Mouse (Mus musculus): ENCODE measurements around the gene Mad2l2. TPM values are rescaled to one million over a fixed set of nuclear protein-coding genes. Genes with fewer than 3 reads are reported as not detected.

Mad2l2 gene
- polyA plus RNA-seq, 1 experiment: 17.8 TPM

GRCm38 (mm10) chr4:148128672-148129071 lies 1.5 kb upstream of the Mad2l2 start:
- Histone ChIP-seq H3K4me3 (ENCODE audit: low read depth, low read length) (no peak overlapping the region), H3K27me3 (ENCODE audit: control insufficient read depth, insufficient read depth, low read length) (peaks cover 33% of the 10 kb centered on the region), H3K27ac (ENCODE audit: insufficient read depth, low read depth, low read length) (no peak overlapping the region), H3K36me3 (ENCODE audit: control insufficient read depth, insufficient read depth, low read length) (no peaks in the 10 kb centered on the region), H3K4me1 (ENCODE audit: control insufficient read depth, insufficient read depth, insufficient read length, low read length) (no peaks in the 10 kb centered on the region; the same call in 1 of the 2 replicates)
- whole genome bisulfite sequencing: 58% methylated on average over 2 of the region's 2 CpGs
- TF ChIP-seq POLR2A (IDR thresholded peaks at IDR 0.05; ENCODE audit: low read depth, low read length) (no peak), CTCF (IDR thresholded peaks at IDR 0.05; ENCODE audit: extremely low read depth, insufficient read length, insufficient replicate concordance, low read depth, low read length) (no peak)

GRCm38 (mm10) chr4:148130561-148131413 lies 603 bp downstream of the Mad2l2 start, which contains the start of gene Draxin:
Draxin (minus strand) TSS chr4:148130698.
- H3K36me3 ChIP-seq (ENCODE audit: control insufficient read depth, insufficient read depth, low read length): no peaks in the 10 kb centered on the region
- H3K27me3 ChIP-seq (ENCODE audit: control insufficient read depth, insufficient read depth, low read length): peaks cover 29% of the 10 kb centered on the region
- no peak within 1 kb of the TSS for H3K27ac ChIP-seq (ENCODE audit: insufficient read depth, low read depth, low read length)
- H3K4me3 ChIP-seq (ENCODE audit: low read depth, low read length): peak within 1 kb of the TSS; percentile 41
- no peaks in the 10 kb centered on the region; the same call in 1 of the 2 replicates for H3K4me1 ChIP-seq (ENCODE audit: control insufficient read depth, insufficient read depth, insufficient read length, low read length)
- TF ChIP-seq CTCF (IDR thresholded peaks at IDR 0.05; ENCODE audit: extremely low read depth, insufficient read length, insufficient replicate concordance, low read depth, low read length) (no peak), POLR2A (IDR thresholded peaks at IDR 0.05; ENCODE audit: low read depth, low read length) (no peak)
- WGBS: under 1% methylated on average over 71 of the region's 87 CpGs

GRCm38 (mm10) chr4:148131497-148132081 lies 1.4 kb downstream of the Mad2l2 start:
- peaks cover 29% of the 10 kb centered on the region for H3K27me3 ChIP-seq (ENCODE audit: control insufficient read depth, insufficient read depth, low read length)
- 0 out of 2 replicates have a peak overlapping the region, but pooled peaks have one; percentile 9 for H3K4me3 ChIP-seq (ENCODE audit: low read depth, low read length)
- 3% methylated on average over 21 of the region's 21 CpGs for WGBS
- TF ChIP-seq POLR2A (IDR thresholded peaks at IDR 0.05; ENCODE audit: low read depth, low read length): no peak
- no peak for TF ChIP-seq CTCF (IDR thresholded peaks at IDR 0.05; ENCODE audit: extremely low read depth, insufficient read length, insufficient replicate concordance, low read depth, low read length)
- no peak overlapping the region for H3K27ac ChIP-seq (ENCODE audit: insufficient read depth, low read depth, low read length)
- H3K4me1 ChIP-seq (ENCODE audit: control insufficient read depth, insufficient read depth, insufficient read length, low read length): no peaks in the 10 kb centered on the region; the same call in 1 of the 2 replicates
- no peaks in the 10 kb centered on the region for H3K36me3 ChIP-seq (ENCODE audit: control insufficient read depth, insufficient read depth, low read length)

DNA sequence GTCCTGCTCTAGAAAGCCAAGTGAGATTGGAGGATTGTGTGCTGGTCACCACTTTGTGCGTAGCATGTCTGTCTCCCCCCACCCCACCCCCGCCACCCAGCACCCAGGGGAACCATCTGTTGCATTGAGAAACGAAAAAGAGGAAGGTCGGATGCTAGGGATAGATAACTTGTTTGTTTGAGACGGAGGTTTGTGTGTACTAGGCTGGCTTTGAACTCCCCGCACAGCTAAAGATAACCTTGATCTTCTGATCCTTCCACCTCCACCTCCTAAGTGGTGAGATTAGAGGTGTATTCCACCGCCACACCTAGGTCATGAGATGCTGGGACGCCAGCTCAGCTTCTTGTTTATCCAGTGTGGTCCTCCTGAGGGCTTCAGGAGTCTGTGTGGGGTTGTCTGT lies 4.8 kb downstream of the Mad2l2 start:
- no peak for TF ChIP-seq CTCF (IDR thresholded peaks at IDR 0.05; ENCODE audit: extremely low read depth, insufficient read length, insufficient replicate concordance, low read depth, low read length)
- no peak for TF ChIP-seq POLR2A (IDR thresholded peaks at IDR 0.05; ENCODE audit: low read depth, low read length)

DNA sequence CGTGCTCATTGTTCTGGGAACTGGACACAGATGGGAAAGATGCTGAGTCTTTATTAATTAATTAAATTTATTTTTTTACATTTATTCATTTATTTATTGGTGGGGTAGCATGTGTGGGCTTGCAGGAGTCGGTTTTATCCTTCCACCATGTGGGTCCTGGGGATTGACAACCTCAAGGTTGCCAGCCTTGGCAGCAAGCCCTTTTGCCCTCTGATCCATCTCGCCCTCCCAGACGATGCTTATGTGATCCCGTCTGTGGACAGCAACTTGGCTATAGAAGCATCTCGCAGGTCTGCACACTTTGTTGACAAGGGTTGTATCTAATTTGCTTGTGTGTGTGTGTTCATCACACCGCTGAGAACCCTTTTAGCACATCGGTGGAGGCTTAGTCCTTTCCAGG lies 7.3 kb downstream of the Mad2l2 start:
- Histone ChIP-seq H3K4me3 (ENCODE audit: low read depth, low read length) (no peak overlapping the region), H3K4me1 (ENCODE audit: control insufficient read depth, insufficient read depth, insufficient read length, low read length) (no peaks in the 10 kb centered on the region), H3K27me3 (ENCODE audit: control insufficient read depth, insufficient read depth, low read length) (peaks cover under 1% of the 10 kb centered on the region; the same call in 1 of the 2 replicates), H3K27ac (ENCODE audit: insufficient read depth, low read depth, low read length) (no peak overlapping the region), H3K36me3 (ENCODE audit: control insufficient read depth, insufficient read depth, low read length) (no peaks in the 10 kb centered on the region)
- TF ChIP-seq POLR2A (IDR thresholded peaks at IDR 0.05; ENCODE audit: low read depth, low read length) (no peak), CTCF (IDR thresholded peaks at IDR 0.05; ENCODE audit: extremely low read depth, insufficient read length, insufficient replicate concordance, low read depth, low read length) (no peak)
- WGBS: 62% methylated on average over 8 of the region's 8 CpGs

More for the DNA sequence above, 4.8 kb downstream of the Mad2l2 start:
- no peak overlapping the region for H3K4me3 ChIP-seq (ENCODE audit: low read depth, low read length)
- WGBS: 50% methylated on average over 8 of the region's 8 CpGs
- H3K27ac ChIP-seq (ENCODE audit: insufficient read depth, low read depth, low read length): no peak overlapping the region
- no peaks in the 10 kb centered on the region; the same call in 1 of the 2 replicates for H3K4me1 ChIP-seq (ENCODE audit: control insufficient read depth, insufficient read depth, insufficient read length, low read length)
- no peaks in the 10 kb centered on the region for H3K36me3 ChIP-seq (ENCODE audit: control insufficient read depth, insufficient read depth, low read length)
- peaks cover 23% of the 10 kb centered on the region for H3K27me3 ChIP-seq (ENCODE audit: control insufficient read depth, insufficient read depth, low read length)

DNA sequence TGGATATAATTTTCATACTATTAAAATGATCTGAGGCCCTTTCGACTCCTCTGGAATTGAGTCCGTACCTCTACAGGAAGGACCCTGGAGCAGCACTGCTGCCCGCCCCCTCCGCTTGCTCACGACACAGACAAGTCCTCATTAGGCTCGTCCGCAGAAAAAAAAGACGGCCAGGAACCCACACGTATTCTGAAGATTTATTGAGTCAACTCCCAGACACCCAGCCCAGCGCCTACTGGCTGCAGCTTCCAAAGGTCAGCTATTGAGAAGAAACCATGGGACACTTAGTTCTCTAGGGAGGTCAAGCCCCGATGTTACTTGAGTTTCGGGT lies 9.5 kb downstream of the Mad2l2 start:
- under 1% methylated on average over 12 of the region's 12 CpGs for WGBS
- peak overlapping the region; percentile 40 for H3K27ac ChIP-seq (ENCODE audit: insufficient read depth, low read depth, low read length)
- H3K27me3 ChIP-seq (ENCODE audit: control insufficient read depth, insufficient read depth, low read length): no peaks in the 10 kb centered on the region; the same call in 1 of the 2 replicates

More for the DNA sequence above, 9.5 kb downstream of the Mad2l2 start:
- Histone ChIP-seq H3K4me3 (ENCODE audit: low read depth, low read length) (peak overlapping the region; percentile 91), H3K4me1 (ENCODE audit: control insufficient read depth, insufficient read depth, insufficient read length, low read length) (no peaks in the 10 kb centered on the region), H3K36me3 (ENCODE audit: control insufficient read depth, insufficient read depth, low read length) (no peaks in the 10 kb centered on the region)
- TF ChIP-seq POLR2A (IDR thresholded peaks at IDR 0.05; ENCODE audit: low read depth, low read length) (no peak), CTCF (IDR thresholded peaks at IDR 0.05; ENCODE audit: extremely low read depth, insufficient read length, insufficient replicate concordance, low read depth, low read length) (no peak)
